Mouse (Mus musculus): ENCODE results near the gene Gatd1.
"Not testable (repeated sequence)": the region's sequence is repeated elsewhere in the genome, so short reads cannot be mapped to it uniquely, and the experiment has no call there.

Gatd1 gene

GRCm38 (mm10) chr7:141429310-141429709, 15.4 kb upstream of the Gatd1 start, which contains the start of gene Cend1:
Cend1 (minus strand) TSS chr7:141429491.
- DNase-seq (ENCODE audit: low read depth, low spot score) = no peak

GRCm38 (mm10) chr7:141428701-141429100, 14.8 kb upstream of the Gatd1 start:
- no peak for DNase-seq (ENCODE audit: low read depth, low spot score)

- DNase-seq (ENCODE audit: low read depth, low spot score) = no peak
Observed at GRCm38 (mm10) chr7:141426948-141427730, 13.2 kb upstream of the Gatd1 start.

GRCm38 (mm10) chr7:141423811-141424210, 9.9 kb upstream of the Gatd1 start:
- no peak for DNase-seq (ENCODE audit: low read depth, low spot score)

GRCm38 (mm10) chr7:141420030-141420702, 6.2 kb upstream of the Gatd1 start:
- no peak for DNase-seq (ENCODE audit: low read depth, low spot score)

- DNase-seq (ENCODE audit: low read depth, low spot score) = no peak
Observed at GRCm38 (mm10) chr7:141418970-141419369, 5.0 kb upstream of the Gatd1 start.

GRCm38 (mm10) chr7:141417731-141418681, 4.1 kb upstream of the Gatd1 start:
- DNase-seq (ENCODE audit: low read depth, low spot score) = no peak

- no peak for DNase-seq (ENCODE audit: low read depth, low spot score)
Observed at GRCm38 (mm10) chr7:141416144-141416841, 2.4 kb upstream of the Gatd1 start.

GRCm38 (mm10) chr7:141413331-141413730, 605 bp downstream of the Gatd1 start:
- DNase-seq (ENCODE audit: low read depth, low spot score) = no peak

- no peak for DNase-seq (ENCODE audit: low read depth, low spot score)
Observed at GRCm38 (mm10) chr7:141411667-141412066, 2.3 kb downstream of the Gatd1 start.

GRCm38 (mm10) chr7:141410631-141411030, 3.3 kb downstream of the Gatd1 start:
- DNase-seq (ENCODE audit: low read depth, low spot score) = no peak

- peak; percentile 69 for DNase-seq (ENCODE audit: low read depth, low spot score)
Observed at GRCm38 (mm10) chr7:141408833-141409232, 5.1 kb downstream of the Gatd1 start.

- DNase-seq (ENCODE audit: low read depth, low spot score) = not testable (repeated sequence)
Observed at GRCm38 (mm10) chr7:141407670-141408069, 6.3 kb downstream of the Gatd1 start.

- DNase-seq (ENCODE audit: low read depth, low spot score) = no peak
Observed at GRCm38 (mm10) chr7:141405466-141405865, 8.5 kb downstream of the Gatd1 start.

- no peak for DNase-seq (ENCODE audit: low read depth, low spot score)
Observed at GRCm38 (mm10) chr7:141403305-141403704, 10.6 kb downstream of the Gatd1 start.

- no peak for DNase-seq (ENCODE audit: low read depth, low spot score)
Observed at GRCm38 (mm10) chr7:141395348-141395747, 18.6 kb downstream of the Gatd1 start.

- DNase-seq (ENCODE audit: low read depth, low spot score) = peak; percentile 34
Observed at GRCm38 (mm10) chr7:141394771-141395170, 19.2 kb downstream of the Gatd1 start.

- no peak for DNase-seq (ENCODE audit: low read depth, low spot score)
Observed at GRCm38 (mm10) chr7:141394158-141394557, 19.8 kb downstream of the Gatd1 start.

GRCm38 (mm10) chr7:141392552-141393222, 21.2 kb downstream of the Gatd1 start:
- DNase-seq (ENCODE audit: low read depth, low spot score) = no peak
